Mouse (Mus musculus) effector memory CD4-positive, alpha-beta T cell, adult 5 months (primary cell): Measurements from ENCODE around the gene Srrt. TPM values are rescaled to one million over a fixed set of nuclear protein-coding genes. Genes with fewer than 3 reads are reported as not detected.

Experiments used
- polyA plus RNA-seq: library from polyadenylated mRNA; unstranded; fragments of 100-300 nt; shearing (Covaris generic); gene quantifications from one replicate; pipeline ENCODE4 v1.2.1, GENCODE M21; 2017

Gene Srrt
- polyA plus RNA-seq: 101 TPM

DNA sequence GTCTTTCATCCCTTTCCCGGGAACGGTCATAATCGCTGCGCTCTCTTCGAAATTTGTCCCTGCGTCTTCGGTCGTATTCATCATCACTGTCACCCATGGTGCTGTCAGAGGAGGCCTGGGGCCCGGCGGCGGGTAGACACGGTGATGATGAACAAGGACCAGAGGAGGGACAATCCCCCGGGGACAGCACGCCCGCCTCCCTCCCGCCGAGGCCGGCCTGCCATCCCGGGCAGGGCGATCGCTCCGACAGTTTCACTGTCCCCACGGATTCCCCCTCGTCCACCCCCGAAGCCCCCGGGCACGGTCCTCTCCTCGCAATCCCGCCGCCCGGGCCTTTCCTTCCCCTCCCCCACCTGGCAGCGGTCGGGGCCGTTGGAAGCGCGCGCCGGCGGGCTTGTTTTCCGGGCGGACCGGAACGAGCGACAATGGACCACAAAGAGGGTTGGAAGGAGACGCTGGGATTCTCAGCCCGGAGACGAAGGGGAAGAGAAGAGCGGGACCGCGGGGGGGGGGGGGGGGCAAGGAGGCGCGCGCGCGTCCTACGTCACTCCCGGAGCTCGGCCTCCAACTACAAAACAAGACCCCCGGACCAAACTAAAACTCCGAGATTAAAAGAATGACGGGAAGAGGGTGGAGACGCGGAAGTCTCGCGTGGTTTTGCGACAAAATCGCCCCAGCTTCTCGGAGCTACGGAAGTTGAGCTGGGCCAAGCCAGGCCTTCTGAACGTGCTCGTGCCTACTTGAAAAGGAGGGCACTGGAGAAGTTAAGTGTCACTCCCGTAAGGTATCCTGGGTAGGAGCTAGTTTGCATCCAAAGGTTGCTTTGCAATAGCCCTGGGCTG lies at the start of gene Srrt:
Srrt (minus strand) TSS at position 604 of the 842 bp plus-strand sequence.

DNA sequence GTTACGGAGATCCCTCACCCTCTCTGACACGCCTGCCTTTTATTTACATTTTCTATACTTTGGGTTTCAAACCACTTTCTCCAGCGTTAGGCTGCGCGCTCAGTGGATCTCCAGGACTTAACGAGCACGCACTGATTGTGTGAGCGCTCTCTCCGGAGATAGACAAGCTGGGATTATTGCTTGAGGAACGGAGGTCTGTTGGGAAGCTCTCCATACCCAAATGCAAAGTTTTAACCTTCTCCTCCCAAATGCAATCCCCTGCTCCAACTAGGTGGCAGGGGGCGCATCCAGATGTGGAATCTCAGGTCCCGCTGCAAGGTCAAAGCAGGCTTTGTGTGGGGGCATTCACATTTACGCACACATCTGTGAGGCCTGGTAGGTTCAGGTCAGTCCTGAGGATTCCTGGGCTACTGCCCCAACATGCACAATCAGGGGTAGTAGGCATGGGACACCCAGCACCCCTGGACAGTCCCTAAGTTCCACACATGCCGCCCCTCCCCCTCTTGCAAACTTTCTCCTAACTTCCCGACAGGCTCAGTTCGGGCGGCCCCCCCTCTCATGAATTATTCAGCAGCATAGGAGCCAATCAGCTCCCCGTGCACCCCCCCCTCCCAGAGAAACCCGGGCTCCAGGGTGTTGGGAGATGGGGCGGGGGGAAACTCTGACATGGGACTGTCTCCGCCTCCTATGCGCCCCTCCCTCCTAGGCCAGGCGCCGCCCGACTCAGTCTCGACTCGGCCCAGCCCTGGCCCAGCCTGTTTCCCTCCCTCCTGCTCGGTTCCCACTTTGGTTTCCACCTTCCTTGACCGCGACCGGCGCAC lies 42.1 kb upstream of the Srrt start, which contains the start of gene Ephb4:
Ephb4 (plus strand) TSS at position 726 of the 821 bp plus-strand sequence.

DNA sequence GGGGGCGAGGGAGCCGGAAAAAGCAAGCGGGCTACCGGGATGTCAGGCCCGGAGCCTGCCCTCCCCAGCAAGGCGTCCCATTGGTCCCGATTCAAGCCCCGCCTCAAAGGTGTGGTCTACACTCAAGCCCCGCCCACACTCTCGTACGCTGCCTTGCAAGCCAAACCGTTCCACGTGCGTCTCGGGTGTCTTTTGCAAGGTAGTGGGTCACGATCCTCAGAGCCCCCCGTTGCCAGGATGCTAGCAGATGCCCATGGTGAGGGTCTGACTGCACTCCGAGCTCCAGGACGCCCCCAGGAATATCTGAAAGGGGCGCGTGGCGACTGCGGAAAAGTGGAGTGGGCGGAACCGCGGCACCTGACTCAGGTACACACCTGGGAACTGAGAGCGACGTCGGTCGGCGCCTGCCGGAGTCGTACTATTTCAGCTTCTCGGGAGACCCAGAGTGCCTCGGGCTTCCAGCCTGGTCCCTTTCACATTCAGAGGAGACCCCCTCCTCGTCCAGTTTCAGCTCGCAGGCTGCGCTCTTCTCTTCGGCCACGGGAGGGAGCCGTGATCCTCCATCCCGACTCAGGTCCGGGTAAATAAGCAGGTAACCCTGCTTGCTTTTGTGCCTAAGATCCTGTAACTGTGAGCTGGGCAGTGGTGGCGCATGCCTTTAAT lies 26.2 kb upstream of the Srrt start, which contains the start of gene Slc12a9:
Slc12a9 (minus strand) TSS at position 86 of the 663 bp plus-strand sequence.

DNA sequence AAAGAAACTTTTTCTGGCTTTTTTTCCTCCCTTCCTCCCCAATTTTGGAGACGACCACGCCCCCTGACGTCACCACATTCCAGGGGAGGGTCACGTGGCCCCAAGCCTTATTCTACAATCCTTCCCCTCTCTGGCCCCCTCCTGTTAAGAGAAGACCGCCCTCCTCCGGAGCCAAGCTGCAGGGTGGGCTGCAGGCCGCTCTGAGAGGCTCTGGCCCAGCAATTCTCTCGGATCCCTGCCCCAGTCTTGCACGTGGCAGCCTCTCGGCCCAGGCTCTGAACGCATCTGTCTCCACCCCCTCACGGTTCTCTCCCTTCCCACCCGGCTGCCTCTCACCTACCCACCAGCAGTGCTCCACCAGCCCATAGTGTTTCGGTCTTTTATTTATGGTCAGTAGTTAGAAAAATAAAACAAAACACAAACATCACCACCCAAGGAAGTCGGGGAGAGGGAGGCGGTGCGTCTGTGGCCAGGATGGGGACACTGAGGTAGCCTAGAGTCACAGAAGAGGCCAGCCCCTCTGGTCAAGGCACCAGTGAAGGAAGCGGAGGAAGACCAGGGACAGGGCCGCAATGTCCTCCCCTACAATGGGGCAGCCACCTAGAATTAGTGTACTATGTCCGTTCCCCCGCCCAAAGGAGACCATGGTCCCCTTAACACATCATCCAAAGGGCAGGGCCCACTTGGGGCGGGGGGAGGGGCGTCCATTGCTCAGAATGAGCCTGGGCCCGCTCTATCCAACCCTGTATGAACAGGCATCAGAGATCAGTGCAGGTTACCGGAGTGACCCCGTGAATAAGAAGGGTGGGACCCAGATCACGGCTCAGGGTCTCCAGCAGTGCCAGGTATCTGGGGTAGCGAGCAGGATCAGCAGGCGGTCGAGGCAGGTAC lies 7.0 kb upstream of the Srrt start, which contains the start of gene Trip6:
Trip6 (minus strand) TSS at position 212 of the 891 bp plus-strand sequence.

DNA sequence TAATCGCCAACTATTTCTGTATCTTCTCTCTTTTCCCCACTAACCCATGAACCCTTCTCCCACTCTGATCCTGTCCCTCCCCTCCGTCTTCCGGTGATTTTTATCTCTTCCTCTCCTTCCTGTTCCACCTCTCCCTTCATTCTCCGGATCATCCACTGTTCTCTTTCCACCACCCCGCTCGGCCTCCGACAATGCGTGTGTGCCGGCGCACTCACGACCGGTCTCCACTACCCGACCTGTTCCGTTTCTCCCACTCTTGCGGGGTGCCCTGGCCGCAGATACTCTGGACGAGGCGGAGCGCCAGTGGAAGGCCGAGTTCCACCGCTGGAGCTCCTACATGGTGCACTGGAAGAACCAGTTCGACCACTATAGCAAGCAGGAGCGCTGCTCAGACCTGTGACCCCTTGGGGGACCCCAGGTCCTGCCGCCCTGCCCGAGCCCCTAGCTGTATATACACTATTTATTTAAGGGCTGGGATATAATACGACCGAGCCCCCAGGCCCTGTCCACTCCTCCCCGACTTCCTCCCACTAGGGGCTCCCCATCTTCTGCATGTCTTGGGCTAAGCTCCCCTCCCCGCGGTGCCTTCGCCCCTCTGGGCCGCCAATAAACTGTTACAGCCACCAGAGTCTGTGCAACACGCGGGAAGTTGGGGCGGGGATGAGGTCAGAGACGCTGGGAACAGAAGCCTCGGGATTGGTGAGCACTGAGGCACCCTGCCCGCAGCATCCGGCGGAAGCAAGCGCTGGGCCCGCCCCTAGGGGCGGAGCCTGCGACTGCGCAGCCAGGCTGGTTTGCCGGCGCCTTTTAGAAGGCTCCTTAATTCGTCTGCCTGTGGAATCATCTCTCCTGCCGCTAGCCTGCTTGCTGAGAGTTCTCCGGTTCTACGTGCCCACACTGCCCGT lies 13.4 kb downstream of the Srrt start, which contains the start of gene Ufsp1:
Ufsp1 (plus strand) TSS at position 791 of the 905 bp plus-strand sequence.

DNA sequence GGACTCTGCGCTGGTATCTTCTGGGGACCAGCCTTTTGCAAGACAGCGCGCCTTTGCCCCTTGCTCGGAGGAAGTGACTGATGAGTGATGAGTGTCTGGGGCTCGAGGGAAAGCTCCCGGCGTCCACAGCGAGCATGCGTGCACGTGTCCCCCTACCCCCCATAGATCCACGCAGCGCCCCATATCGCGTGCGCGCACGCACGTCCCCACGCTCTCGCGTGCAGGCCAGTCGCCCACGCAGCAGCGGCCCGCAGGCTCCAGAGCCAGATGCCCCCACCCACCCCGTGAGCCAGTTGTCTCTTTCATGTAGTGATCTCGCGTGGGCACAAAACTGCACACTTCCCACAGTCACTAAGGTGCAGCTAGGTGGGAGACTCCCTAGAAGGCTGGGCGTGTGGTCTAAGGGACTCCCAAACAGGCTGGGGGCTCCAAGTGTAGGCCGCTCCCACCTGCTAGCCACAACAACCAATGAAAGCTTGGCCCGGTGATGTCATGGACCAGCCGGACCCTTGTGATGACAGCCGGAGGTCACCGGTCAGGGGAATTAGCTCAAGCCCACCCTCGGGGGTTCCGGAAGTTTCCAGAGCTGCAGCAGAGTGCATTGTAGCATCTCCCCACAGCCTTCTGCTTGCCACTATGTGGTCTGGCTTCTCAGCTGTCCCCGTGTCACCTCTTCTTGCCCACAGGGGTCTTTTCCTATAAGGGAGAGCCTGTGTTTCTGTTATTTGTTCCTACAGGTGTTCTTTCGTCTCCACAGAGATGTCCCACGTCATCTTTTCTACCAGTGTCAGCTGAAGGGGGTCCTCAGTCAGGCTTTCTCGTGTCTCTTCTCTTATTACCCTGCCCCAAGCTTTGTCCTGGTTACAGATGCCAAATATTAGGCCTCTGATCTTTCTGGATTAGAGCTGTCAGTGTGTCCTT lies 20.2 kb downstream of the Srrt start, which contains the start of gene Ache:
Ache (plus strand) TSS at position 488 of the 921 bp plus-strand sequence.

Other genes starting within 250 kb of the Srrt start
- not detected for gene Serpine1, start 235.4 kb downstream of the Srrt start, polyA plus RNA-seq
- 6.5 TPM for gene Trim56, start 191.5 kb downstream of the Srrt start, polyA plus RNA-seq
- 0.80 TPM for gene Muc3, start 158.4 kb downstream of the Srrt start, polyA plus RNA-seq
- not detected for gene Muc3a, start 95.3 kb downstream of the Srrt start, polyA plus RNA-seq
- gene Ache, start 20.2 kb downstream of the Srrt start, polyA plus RNA-seq: not detected
- 1.3 TPM for gene Ufsp1, start 13.0 kb downstream of the Srrt start, polyA plus RNA-seq
- gene Trip6, start 6.7 kb upstream of the Srrt start, polyA plus RNA-seq: 3.3 TPM
- 9.6 TPM for gene Slc12a9, start 25.9 kb upstream of the Srrt start, polyA plus RNA-seq
- not detected for gene Ephb4, start 42.4 kb upstream of the Srrt start, polyA plus RNA-seq
- gene Zan, start 169.4 kb upstream of the Srrt start, polyA plus RNA-seq: 0.09 TPM
- 23.4 TPM for gene Pop7, start 194.8 kb upstream of the Srrt start, polyA plus RNA-seq
- gene Gigyf1, start 210.9 kb upstream of the Srrt start, polyA plus RNA-seq: 20.3 TPM
- not detected for gene Epo, start 225.6 kb upstream of the Srrt start, polyA plus RNA-seq
- 247 TPM for gene Gnb2, start 225.8 kb upstream of the Srrt start, polyA plus RNA-seq
- gene Actl6b, start 245.8 kb upstream of the Srrt start, polyA plus RNA-seq: not detected